Mouse (Mus musculus): ENCODE data around the gene Gm10309. TPM values are rescaled to one million over a fixed set of nuclear protein-coding genes. Genes with fewer than 3 reads are reported as not detected.
A peak's percentile ranks its signal among the peaks of the same experiment; 100 is the strongest.

Gm10309 gene
- total and polyA plus RNA-seq, 3 experiments: 0.08 TPM; not detected in 2

DNA sequence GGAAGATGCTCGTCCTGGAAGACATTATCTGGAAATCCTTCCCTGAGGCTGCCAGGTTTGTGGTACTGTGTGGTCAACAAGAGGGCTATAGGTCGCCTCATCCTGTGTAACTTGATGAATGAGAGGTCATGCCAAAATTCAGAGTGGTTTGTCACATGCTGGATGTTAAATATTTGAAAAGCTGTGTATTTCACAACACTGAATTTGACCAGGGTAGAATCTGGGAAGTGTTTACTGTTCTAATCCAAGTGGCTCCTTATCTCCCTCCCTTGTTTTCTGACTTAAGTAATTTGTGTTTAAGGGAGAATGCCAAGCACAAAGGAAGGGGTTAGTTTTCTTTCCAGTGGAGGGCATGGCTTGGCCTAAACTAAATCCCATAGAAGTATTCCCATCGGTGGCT, 18.3 kb upstream of the Gm10309 start:
- H3K27ac ChIP-seq: no peak overlapping the region
- H3K4me1 ChIP-seq (ENCODE audit: control insufficient read depth, insufficient read depth, low read length): peaks cover 2% of the 10 kb centered on the region
- no peaks in the 10 kb centered on the region for H3K27me3 ChIP-seq (ENCODE audit: control insufficient read depth, insufficient read depth, low read length)
- DNase-seq: no peak
- H3K4me3 ChIP-seq: no peak overlapping the region
- no peaks in the 10 kb centered on the region for H3K79me2 ChIP-seq (replicated peaks; ENCODE audit: control insufficient read depth, insufficient read depth, low read length)
- intact Hi-C loops (cut with DNase I): no loop called here
- no peak overlapping the region for H3K9ac ChIP-seq (ENCODE audit: low read depth, low read length)
- TF ChIP-seq CTCF (IDR thresholded peaks at IDR 0.05) (no peak), POLR2A (IDR thresholded peaks at IDR 0.05; ENCODE audit: insufficient read depth, low read depth, low read length) (no peak), EP300 (IDR thresholded peaks at IDR 0.05; ENCODE audit: insufficient read depth, low read depth, low read length) (no peak)
- WGBS: 79% methylated on average over 3 of the region's 3 CpGs
- H3K36me3 ChIP-seq (ENCODE audit: control insufficient read depth, insufficient read depth, low read length): no peaks in the 10 kb centered on the region

DNA sequence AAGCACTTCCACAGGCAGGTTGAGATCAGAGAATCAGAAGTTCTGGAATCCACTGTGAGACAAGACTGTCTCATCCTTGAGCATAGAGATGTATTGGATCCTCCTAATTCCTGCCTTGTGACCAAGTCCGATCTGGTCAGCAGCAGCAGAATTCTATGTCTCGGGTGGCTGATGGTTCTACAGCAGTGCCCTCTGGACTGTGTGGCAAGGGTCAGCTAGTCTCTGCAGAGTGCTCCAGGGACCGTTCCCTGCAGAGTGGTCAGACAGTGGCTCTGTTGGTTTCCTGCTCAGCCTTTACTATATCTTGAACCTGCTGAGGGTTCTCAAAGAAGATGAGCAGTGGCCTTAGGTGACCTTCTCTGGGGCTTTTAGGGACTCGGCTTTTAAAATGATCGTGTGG, 17.6 kb upstream of the Gm10309 start:
- no peaks in the 10 kb centered on the region for H3K4me1 ChIP-seq (ENCODE audit: control insufficient read depth, insufficient read depth, low read length)
- intact Hi-C loops (cut with DNase I): no loop called here
- no peaks in the 10 kb centered on the region for H3K27me3 ChIP-seq (ENCODE audit: control insufficient read depth, insufficient read depth, low read length)
- TF ChIP-seq POLR2A (IDR thresholded peaks at IDR 0.05; ENCODE audit: insufficient read depth, low read depth, low read length) (no peak), EP300 (IDR thresholded peaks at IDR 0.05; ENCODE audit: insufficient read depth, low read depth, low read length) (no peak), CTCF (IDR thresholded peaks at IDR 0.05) (no peak)
- H3K79me2 ChIP-seq (replicated peaks; ENCODE audit: control insufficient read depth, insufficient read depth, low read length): no peaks in the 10 kb centered on the region
- no peak for DNase-seq
- 92% methylated on average over 5 of the region's 5 CpGs for WGBS
- no peak overlapping the region for H3K27ac ChIP-seq
- H3K4me3 ChIP-seq: no peak overlapping the region
- H3K36me3 ChIP-seq (ENCODE audit: control insufficient read depth, insufficient read depth, low read length): no peaks in the 10 kb centered on the region
- no peak overlapping the region for H3K9ac ChIP-seq (ENCODE audit: low read depth, low read length)

DNA sequence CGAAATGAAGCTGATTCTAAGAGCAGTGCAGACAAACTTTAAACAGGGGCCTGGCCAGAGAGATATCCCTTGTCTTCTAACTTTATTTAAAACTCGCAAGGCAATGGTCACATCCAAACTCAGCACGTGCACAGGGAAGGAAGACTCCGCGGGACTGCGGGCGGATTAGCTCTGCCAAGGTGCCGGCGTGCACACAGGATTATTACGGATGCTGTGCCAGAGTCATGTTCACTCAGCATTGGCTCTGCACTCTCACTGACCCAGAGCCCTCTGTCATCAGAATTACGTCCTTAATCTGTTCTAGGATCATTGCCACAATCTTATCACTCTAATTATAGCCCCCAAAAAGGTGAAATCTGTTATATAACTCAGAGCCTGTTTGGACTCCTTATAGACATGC, 16.2 kb upstream of the Gm10309 start:
- DNase-seq: no peak
- Histone ChIP-seq H3K79me2 (replicated peaks; ENCODE audit: control insufficient read depth, insufficient read depth, low read length) (no peaks in the 10 kb centered on the region), H3K4me1 (ENCODE audit: control insufficient read depth, insufficient read depth, low read length) (no peaks in the 10 kb centered on the region), H3K27me3 (ENCODE audit: control insufficient read depth, insufficient read depth, low read length) (no peaks in the 10 kb centered on the region), H3K27ac (no peak overlapping the region), H3K4me3 (no peak overlapping the region), H3K9ac (ENCODE audit: low read depth, low read length) (no peak overlapping the region), H3K36me3 (ENCODE audit: control insufficient read depth, insufficient read depth, low read length) (no peaks in the 10 kb centered on the region)
- TF ChIP-seq POLR2A (IDR thresholded peaks at IDR 0.05; ENCODE audit: insufficient read depth, low read depth, low read length) (no peak), CTCF (IDR thresholded peaks at IDR 0.05) (no peak), EP300 (IDR thresholded peaks at IDR 0.05; ENCODE audit: insufficient read depth, low read depth, low read length) (no peak)
- intact Hi-C loops (cut with DNase I): no loop called here
- 88% methylated on average over 11 of the region's 11 CpGs for WGBS

DNA sequence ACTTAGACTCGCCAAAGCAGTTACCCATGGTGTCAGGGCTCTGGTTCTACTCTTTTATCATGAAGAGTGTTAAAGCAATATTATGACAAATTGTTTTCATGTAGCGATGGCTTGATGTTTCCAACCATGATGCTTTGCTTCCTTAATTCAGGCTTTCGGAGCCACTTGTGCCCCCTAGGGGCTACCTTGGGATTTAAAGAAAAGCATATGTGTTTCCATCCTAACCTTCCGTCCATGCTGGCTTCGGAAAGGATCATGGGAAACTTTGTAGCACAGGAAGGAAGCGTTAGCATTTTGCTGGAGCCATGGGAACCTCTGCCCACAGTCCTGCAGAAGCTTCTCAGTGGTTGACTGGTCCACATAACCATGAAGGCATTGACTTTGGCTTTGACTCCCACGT, 13.6 kb upstream of the Gm10309 start:
- Histone ChIP-seq H3K79me2 (replicated peaks; ENCODE audit: control insufficient read depth, insufficient read depth, low read length) (no peaks in the 10 kb centered on the region), H3K9ac (ENCODE audit: low read depth, low read length) (no peak overlapping the region), H3K27me3 (ENCODE audit: control insufficient read depth, insufficient read depth, low read length) (no peaks in the 10 kb centered on the region), H3K4me1 (ENCODE audit: control insufficient read depth, insufficient read depth, low read length) (peaks cover 9% of the 10 kb centered on the region), H3K27ac (no peak overlapping the region), H3K4me3 (no peak overlapping the region), H3K36me3 (ENCODE audit: control insufficient read depth, insufficient read depth, low read length) (no peaks in the 10 kb centered on the region; the same call in 1 of the 2 replicates)
- WGBS: 80% methylated on average over 7 of the region's 7 CpGs
- DNase-seq: no peak
- TF ChIP-seq CTCF (IDR thresholded peaks at IDR 0.05): peak; percentile 39
- TF ChIP-seq POLR2A (IDR thresholded peaks at IDR 0.05; ENCODE audit: insufficient read depth, low read depth, low read length): no peak
- intact Hi-C loops (cut with DNase I): no loop called here

DNA sequence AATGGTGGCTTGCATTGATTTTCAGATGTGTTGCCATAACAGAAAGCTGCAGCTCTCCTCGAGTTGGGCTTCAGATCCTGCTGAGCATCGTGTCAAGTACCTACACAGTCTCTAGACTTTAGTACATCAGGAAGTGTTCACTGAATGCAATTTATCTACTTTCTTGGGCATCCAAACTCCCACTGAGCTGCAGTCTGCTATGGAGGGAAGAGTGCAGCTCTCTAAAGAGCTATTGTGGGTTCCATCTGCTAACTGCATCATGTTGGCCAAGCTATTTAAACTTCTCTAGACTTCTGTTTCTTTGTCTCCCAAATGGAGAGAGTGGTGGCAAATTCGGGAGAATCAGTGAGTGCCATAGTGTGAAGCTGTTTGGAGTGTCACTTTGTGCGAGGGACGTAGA, 11.6 kb upstream of the Gm10309 start:
- no peaks in the 10 kb centered on the region; the same call in 1 of the 2 replicates for H3K36me3 ChIP-seq (ENCODE audit: control insufficient read depth, insufficient read depth, low read length)
- peaks cover 13% of the 10 kb centered on the region for H3K4me1 ChIP-seq (ENCODE audit: control insufficient read depth, insufficient read depth, low read length)
- no peak overlapping the region for H3K27ac ChIP-seq
- DNase-seq: no peak
- H3K4me3 ChIP-seq: no peak overlapping the region
- no peak overlapping the region for H3K9ac ChIP-seq (ENCODE audit: low read depth, low read length)
- H3K79me2 ChIP-seq (replicated peaks; ENCODE audit: control insufficient read depth, insufficient read depth, low read length): no peaks in the 10 kb centered on the region
- WGBS: 69% methylated on average over 5 of the region's 5 CpGs
- TF ChIP-seq EP300 (IDR thresholded peaks at IDR 0.05; ENCODE audit: insufficient read depth, low read depth, low read length) (no peak), CTCF (IDR thresholded peaks at IDR 0.05) (no peak), POLR2A (IDR thresholded peaks at IDR 0.05; ENCODE audit: insufficient read depth, low read depth, low read length) (no peak)
- H3K27me3 ChIP-seq (ENCODE audit: control insufficient read depth, insufficient read depth, low read length): no peaks in the 10 kb centered on the region
- intact Hi-C loops (cut with DNase I): no loop called here

DNA sequence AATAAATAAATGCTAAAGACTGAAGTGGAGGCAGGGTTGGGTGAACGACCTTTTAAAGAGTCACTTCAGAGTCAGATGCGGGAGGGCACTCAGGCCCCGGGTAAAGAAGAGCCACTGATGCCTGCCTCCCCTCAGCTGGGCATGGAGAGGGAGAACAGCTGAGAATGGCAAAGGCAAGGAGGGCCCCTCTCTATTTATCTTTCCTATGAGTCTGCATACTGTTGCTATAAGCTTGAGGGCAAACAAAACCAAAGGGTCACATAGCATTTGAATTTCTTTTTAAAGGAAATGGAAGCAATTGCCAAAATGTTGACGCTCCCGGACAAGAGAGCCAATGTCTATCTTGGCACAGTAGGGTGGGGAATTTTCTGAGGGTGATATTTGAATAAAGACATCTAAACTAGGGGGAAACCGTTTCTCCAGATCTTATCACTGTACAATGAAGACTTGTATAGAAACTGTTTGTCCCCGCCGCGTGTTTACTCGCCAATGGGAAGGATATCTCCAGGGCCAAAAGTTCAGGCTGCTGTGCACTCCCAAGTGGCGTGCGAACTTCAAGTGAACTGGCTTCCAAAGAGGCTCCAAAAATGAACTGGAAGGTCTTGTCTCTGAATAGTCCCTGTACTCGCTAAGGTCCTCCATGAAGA, 10.1 kb upstream of the Gm10309 start:
- Histone ChIP-seq H3K27me3 (ENCODE audit: control insufficient read depth, insufficient read depth, low read length) (no peaks in the 10 kb centered on the region), H3K36me3 (ENCODE audit: control insufficient read depth, insufficient read depth, low read length) (no peaks in the 10 kb centered on the region; the same call in 1 of the 2 replicates), H3K4me3 (no peak overlapping the region), H3K79me2 (replicated peaks; ENCODE audit: control insufficient read depth, insufficient read depth, low read length) (no peaks in the 10 kb centered on the region), H3K9ac (ENCODE audit: low read depth, low read length) (no peak overlapping the region), H3K27ac (peak overlapping the region; percentile 50), H3K4me1 (ENCODE audit: control insufficient read depth, insufficient read depth, low read length) (peaks cover 15% of the 10 kb centered on the region)
- intact Hi-C loops (cut with DNase I): no loop called here
- TF ChIP-seq EP300 (IDR thresholded peaks at IDR 0.05; ENCODE audit: insufficient read depth, low read depth, low read length) (peak; percentile 56; the same call in 1 of the 2 replicates), POLR2A (IDR thresholded peaks at IDR 0.05; ENCODE audit: insufficient read depth, low read depth, low read length) (no peak), CTCF (IDR thresholded peaks at IDR 0.05) (no peak)
- WGBS: 42% methylated on average over 13 of the region's 13 CpGs
- no peak for DNase-seq
